Mouse (Mus musculus) heart, postnatal 36 days (tissue): ENCODE measurements at regions not wholly inside any gene's neighbourhood (a gene's known extent, or its start where the extent isn't known, plus 50 kb on each side); places are given as distances from the start of the nearest gene placed in this dataset.

ENCODE experiments used
- DNase-seq, 2 experiments: peaks; one replicate each; pipeline ENCODE4 v3.0.0; 2021 to 2022
- intact Hi-C: fragments of 180-260 bp; cut with DNase I; formaldehyde crosslinking; loops from one replicate; pipeline ENCODE4 v1.15.1; 2025

DNA sequence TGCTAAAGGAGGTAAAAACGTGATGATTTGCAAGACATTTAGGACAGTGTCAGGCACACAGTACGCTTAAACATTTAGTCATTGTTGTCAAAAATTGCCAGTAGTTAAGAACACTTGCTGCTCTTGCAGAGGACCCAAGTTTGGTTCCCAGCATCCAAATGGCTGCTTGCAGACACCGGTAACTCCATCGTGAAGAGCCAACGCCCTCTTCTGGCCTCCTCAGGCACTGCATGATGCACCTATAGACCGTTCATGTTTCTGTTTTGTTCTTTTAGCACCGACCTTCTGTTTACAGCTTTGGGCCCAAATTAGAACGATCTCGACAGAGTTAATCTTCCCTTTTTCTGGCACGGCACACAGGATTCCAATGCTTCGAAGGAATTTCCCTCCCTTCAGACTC lies 76.4 kb upstream of the Fer start:
- no peak for DNase-seq
- intact Hi-C loops, result no loop called here

DNA sequence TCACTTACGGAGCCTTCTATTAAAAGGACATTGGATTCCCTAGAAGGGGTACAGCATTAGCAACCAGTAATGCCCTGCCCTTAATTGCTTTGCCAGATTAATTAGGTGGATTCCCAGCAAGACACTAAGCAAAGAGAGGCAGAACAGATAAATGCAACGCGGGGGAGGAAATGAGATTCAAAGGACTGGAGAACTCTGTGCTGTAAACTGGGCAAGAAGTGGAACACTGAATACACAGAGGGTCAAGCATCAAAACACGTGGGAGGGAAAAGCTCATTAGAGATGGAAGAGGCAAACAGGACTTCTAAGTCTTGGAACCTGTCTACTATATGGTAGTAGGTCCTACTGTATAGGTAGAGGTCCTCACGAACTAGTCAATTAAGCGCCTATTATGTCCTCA lies 68.5 kb upstream of the Fer start:
- intact Hi-C loops, result no loop called here

DNA sequence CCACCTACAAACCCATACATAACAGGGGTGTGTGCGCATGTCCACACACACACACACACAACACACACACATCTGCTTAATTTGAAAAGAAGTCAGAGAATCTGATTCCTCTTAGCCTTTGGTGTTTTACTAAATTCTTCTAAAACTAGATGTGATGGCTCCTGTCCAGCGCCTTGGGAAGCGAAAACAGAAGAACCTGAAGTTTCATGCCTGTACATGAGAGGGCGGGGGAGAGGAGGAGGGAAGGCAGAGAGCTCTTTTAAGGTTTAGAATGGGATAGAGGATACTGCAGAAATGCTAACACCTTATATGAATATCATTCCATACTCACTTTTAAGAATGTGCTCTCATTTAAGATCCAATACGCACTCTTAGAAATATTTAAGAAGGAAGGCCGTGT lies 64.5 kb upstream of the Fer start:
- no peak for DNase-seq

More for the DNA sequence above, 68.5 kb upstream of the Fer start:
- DNase-seq, result no peak

DNA sequence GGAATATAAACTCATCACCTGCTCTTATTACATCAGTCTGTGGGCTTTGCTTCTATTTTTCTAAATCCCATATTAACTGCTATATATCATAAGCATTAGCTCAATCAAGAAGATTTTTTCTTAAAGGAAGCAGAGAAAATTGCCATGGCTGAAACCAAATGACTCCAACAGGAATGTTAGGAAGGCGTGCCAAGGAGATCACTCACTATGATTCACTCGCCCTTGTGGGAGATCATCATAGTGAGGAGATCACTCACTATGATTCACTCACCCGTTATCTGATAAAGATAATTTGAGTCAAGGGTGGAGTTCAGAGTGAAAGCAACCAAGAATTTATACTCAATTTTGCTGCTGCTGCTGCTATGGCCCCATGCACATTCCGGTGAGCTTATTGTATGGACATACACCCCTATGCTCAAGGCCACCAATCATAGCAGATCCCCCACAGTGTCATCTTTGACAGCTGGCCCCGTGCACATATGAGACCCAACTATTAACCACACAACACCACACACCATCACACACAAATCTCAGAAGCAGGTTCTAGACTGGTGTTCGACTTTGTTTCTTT lies 63.8 kb upstream of the Fer start:
- no peak for DNase-seq
- intact Hi-C loops, result no loop called here

More for the DNA sequence above, 64.5 kb upstream of the Fer start:
- intact Hi-C loops, result no loop called here

DNA sequence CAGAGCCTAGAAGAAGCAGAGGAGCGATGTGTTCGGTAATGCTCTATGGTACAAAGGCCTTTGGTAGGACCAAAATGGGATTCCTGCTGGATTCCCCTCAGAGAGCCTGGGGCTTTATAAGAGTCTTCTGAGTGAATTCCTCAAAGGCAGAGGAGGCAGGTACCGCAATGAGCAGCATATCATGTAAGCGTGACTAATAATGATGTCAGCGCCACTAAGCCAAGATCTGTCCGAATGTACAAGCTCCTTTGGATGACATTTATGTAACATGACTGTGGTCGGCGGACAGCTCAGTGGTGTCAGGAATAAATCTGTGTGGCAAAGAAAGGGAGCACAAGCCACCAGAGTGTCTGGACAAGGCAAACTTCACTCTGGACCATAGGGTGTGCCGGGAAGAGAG lies 61.5 kb upstream of the Fer start:
- DNase-seq, result no peak
- intact Hi-C loops, result loop anchor here (10.0 kb wide), 2 partner anchors 153 to 573 kb away; no protein-coding TSS in a partner anchor

DNA sequence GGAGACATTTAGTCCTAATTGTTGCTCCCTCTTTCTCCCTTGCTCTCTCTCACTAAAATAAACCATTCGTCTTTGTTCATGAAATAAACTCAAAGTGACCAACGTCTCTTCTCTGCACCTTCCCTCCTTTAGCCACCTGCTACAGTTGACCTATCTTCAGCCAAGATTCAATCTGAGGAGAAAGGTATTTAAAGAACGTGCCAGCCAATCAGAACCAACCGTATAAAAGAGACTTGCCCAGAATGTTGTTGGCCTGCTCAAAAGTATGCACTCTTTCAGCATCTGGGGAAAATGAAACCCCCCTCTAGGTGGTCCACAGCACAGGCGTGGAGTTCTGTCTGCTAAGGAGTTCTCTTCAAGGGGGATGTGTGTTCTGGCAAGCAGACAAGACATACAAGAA lies 60.0 kb upstream of the Fer start:
- DNase-seq, result no peak
- intact Hi-C loops, result loop anchor here (10.0 kb wide), 2 partner anchors 152 to 572 kb away; no protein-coding TSS in a partner anchor

DNA sequence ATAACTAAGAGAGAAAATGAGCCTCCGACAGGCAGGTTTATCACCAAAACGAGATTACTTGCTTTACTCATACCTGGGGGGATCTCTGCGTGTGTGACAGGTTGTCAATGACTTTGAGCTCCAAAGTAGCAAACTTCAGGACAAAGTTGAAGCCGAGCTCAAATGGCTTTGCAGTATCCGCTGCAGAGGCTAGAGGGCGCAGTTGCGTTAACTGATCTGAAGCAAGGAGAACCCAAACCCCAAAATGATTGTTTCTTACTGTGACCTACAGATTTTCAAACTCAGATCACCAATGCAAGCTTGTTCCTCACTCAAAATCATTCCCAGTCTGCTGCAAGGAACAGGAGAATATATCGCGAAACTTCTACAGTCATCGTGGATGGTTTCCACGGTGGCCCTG lies 59.3 kb upstream of the Fer start:
- intact Hi-C loops, result loop anchor here (10.0 kb wide), 2 partner anchors 151 to 571 kb away; no protein-coding TSS in a partner anchor

DNA sequence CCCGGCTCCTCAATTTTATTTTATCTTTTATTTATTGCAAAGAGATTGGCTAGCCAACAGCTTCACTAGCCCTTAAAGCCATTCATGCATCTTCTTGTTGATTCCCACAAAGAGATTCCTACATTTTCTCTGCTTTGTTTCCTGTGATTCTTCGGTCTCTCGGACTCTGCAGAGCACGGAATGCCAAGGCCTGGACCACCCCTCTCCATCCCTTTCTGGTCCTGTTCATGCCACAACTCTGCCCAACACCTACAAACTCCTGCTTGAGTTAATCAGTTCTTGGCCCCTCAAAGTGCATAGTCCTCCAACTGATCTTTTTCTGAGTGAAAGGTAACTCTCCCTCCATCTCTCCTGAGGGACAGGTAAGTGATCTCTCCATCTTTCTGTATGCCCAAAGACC lies 58.4 kb upstream of the Fer start:
- no peak for DNase-seq
- intact Hi-C loops, result loop anchor here (10.0 kb wide), 2 partner anchors 150 to 570 kb away; no protein-coding TSS in a partner anchor

More for the DNA sequence above, 59.3 kb upstream of the Fer start:
- DNase-seq, result peak; percentile 76 to 82

DNA sequence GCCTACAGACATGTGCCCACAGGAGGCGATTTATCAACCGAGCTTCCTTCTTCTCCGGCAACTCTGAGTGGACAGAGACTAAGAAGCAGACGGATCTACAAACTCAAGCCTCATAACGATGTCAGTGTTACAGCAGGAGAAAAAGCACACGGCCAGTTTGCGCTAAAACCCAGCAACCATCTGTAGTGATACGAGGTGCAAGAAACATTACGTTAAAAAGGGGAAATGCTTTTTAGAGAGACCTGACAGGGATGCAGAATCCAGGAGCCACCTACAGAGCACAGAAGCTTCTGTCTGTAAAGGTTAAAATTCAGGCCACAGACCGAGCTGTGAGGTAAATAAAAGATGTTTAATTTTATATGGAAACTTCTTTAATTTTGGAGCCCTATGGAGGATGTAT lies 56.5 kb upstream of the Fer start:
- intact Hi-C loops, result loop anchor here (5.0 to 10.0 kb wide), 3 partner anchors 101 to 568 kb away; no protein-coding TSS in a partner anchor
- DNase-seq, result no peak

DNA sequence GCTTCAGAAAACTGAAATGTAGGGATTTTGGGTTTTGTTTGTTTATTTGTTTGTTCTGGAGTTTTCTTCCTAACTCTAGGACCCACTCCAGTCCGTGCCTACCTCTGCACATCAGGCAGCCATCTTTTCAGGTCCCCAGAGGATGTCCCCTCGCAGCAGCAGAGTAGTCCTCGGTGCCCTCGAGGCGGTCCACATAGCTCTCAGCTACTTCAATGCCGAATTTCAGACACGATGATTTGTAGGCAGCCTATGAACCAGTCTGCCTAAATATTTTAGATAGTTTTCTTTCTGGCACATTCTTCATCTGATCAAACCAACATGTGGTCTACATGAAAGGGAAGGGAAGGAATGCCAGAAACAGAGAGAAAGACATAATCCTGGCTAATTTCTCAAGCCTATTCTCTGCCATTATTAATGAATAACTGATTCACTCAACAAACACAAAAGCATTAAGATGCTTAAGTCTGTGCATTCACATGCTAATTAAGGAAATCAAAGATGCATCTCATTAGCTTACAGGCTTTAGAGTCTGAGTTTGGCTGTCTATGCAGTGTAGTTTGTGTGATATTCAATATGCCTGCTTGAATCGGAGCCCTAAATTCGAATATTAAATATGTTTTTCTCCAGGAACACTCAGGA lies 55.2 kb upstream of the Fer start:
- DNase-seq, result no peak
- intact Hi-C loops, result loop anchor here (5.0 to 10.0 kb wide), 3 partner anchors 100 to 567 kb away; no protein-coding TSS in a partner anchor

DNA sequence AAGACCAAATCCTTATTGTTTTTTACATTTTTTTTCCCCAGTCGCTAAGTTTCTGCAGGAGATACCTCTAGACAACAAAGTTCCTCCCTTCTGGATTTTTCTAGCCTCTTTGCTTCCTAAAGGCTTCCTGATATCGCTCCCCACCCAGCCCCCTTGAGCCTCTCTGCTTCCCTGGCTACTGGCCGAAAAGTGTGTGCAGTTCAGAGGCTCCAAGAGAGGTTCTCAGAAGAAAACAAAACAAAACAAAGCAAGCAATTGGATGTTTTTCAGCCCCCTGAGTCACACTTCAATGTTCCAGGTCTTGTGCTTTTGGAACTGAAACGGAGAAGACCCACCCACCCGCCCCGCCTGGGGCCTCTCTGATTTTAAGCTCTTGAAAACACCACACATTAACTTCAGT lies 54.1 kb upstream of the Fer start:
- DNase-seq, result no peak

DNA sequence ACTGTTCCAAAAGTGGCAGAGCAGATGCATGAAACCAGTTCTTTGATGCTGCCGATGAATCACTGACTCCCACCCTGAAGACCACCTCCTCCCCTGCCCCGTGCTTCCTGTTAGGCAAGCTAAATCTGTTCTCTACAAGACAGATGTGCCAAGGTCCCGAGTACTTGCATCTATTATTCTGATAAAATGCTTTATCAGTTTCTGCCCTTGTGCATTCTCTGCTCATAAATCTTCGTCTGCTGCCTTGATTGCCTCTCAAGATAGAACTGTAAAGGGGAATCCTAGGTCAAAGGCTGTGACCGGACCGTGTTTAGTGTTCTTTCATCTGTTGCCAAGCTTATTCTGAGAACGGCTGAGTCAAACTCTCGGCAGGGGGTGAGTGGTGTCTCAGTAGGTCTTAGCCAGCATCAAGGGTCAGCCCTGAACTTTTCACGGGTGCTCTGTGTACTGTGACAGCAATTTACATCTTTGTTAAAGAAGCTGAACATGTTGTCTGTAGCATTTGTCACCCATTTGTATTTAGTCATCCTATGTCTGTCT lies 51.5 kb upstream of the Fer start:
- intact Hi-C loops, result no loop called here
- no peak for DNase-seq

More for the DNA sequence above, 54.1 kb upstream of the Fer start:
- intact Hi-C loops, result loop anchor here (5.0 to 10.0 kb wide), 3 partner anchors 99 to 566 kb away; no protein-coding TSS in a partner anchor

DNA sequence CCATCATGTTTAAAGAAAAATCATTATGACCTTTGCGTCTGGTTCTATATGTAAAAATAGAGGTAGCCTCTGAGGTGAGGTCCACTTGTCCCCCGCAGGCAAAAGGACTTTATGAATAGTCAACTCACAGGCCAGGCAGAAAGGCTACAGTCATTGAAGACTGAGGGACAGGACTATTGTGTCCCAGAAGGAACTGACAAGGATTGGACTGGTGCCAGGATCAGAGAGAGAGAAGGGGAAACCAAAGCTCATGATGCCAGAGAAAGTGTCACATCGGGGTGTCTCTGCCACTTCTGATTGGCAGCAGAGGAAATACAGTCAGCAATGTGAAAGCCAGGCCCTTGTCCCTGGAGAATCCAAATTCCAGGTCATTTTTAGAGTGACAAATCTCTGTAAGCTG lies 50.3 kb upstream of the Fer start:
- peak in 1 of 2 experiments; percentile 2 for DNase-seq
- intact Hi-C loops, result no loop called here
